Mouse (Mus musculus): ENCODE data around the gene Gcfc2. TPM values are rescaled to one million over a fixed set of nuclear protein-coding genes. Genes with fewer than 3 reads are reported as not detected.

Gcfc2 gene
- total RNA-seq, 2 experiments from 2014 or later = 2.8 to 3.0 TPM

GRCm38 (mm10) chr6:81975971-81976621 is 52.6 kb downstream of the Gcfc2 start:
- DNase-seq = peak; percentile 57 to 83

- DNase-seq = no peak
Measured at GRCm38 (mm10) chr6:81979286-81979685, 55.8 kb downstream of the Gcfc2 start.

- DNase-seq = no peak
Measured at GRCm38 (mm10) chr6:81986171-81986570, 62.7 kb downstream of the Gcfc2 start.

GRCm38 (mm10) chr6:81986599-81986998 is 63.1 kb downstream of the Gcfc2 start:
- DNase-seq = no peak

GRCm38 (mm10) chr6:81987010-81987409 is 63.5 kb downstream of the Gcfc2 start:
- DNase-seq = peak; percentile 79 to 88

GRCm38 (mm10) chr6:81987580-81987979 is 64.1 kb downstream of the Gcfc2 start:
- DNase-seq = peak in 1 of 2 experiments; percentile 14

- no peak for DNase-seq
Measured at GRCm38 (mm10) chr6:81988341-81988740, 64.9 kb downstream of the Gcfc2 start.

- peak in 1 of 2 experiments; percentile 5 for DNase-seq
Measured at GRCm38 (mm10) chr6:81990049-81990810, 66.8 kb downstream of the Gcfc2 start.

Small RNA genes within 50 kb of the gene (microRNA-seq; reads per million reads assigned to microRNA genes)
- gene Mir468 = 0 reads per million in 2 experiments
- gene Mir7232 = 0 reads per million in 2 experiments

Other genes starting within 250 kb of the Gcfc2 start
- 10 to 100 TPM; 38.7 to 50.0 TPM for gene Mrpl19, start 42.3 kb downstream of the Gcfc2 start, total RNA-seq (2021)
- gene Eva1a, start 117.4 kb downstream of the Gcfc2 start, total RNA-seq (2021) = 1 to 10 TPM; 2.0 to 3.7 TPM